ENCODE assay signal across 8 mouse cellular contexts in genomic region chr1:179959721-179960542, GRCm38 (mm10). TPM values are rescaled to one million over a fixed set of nuclear protein-coding genes. Genes with fewer than 3 reads are reported as not detected.
DNase-seq lines count a peak whose midpoint lies in the region; ATAC-seq and TF ChIP-seq lines count a peak whose summit lies in the region.

Gene Cdc42bpa, plus strand, starts transcription at chr1:179960472.

- no peaks in the 10 kb centered on the region for H3K9me3 ChIP-seq in ES-Bruce4 (replicated peaks; ENCODE audit: control insufficient read depth, insufficient read depth, low read length, poor library complexity, severe bottlenecking)
- H3K9me3 ChIP-seq in forebrain, embryonic 13.5 days (replicated peaks), result no peaks in the 10 kb centered on the region
- no peaks in the 10 kb centered on the region for H3K9me3 ChIP-seq in heart, embryonic 16.5 days (replicated peaks; ENCODE audit: control insufficient read depth, low read length)
- H3K9me3 ChIP-seq in liver, embryonic 14.5 days (ENCODE audit: control insufficient read depth, low read length), result no peaks in the 10 kb centered on the region
- no peaks in the 10 kb centered on the region for H3K9me3 ChIP-seq in neural tube, embryonic 12.5 days
- no peaks in the 10 kb centered on the region for H3K9me3 ChIP-seq in stomach, postnatal 0 days (ENCODE audit: control insufficient read depth, low read length)

- no peaks in the 10 kb centered on the region for H3K4me1 ChIP-seq in ES-Bruce4 (ENCODE audit: control insufficient read depth, insufficient read depth, low read length)
- peaks cover 47% of the 10 kb centered on the region for H3K4me1 ChIP-seq in forebrain, embryonic 13.5 days
- H3K4me1 ChIP-seq in heart, embryonic 16.5 days (ENCODE audit: control insufficient read depth, insufficient read depth, low read length), result peaks cover 14% of the 10 kb centered on the region
- H3K4me1 ChIP-seq in liver, embryonic 14.5 days (replicated peaks; ENCODE audit: control insufficient read depth in 2 of 2, insufficient read depth in 2 of 2, low read length in 1 of 2), result peaks cover 13 to 20% of the 10 kb centered on the region in 2 experiments
- H3K4me1 ChIP-seq in neural tube, embryonic 12.5 days, result peaks cover 24% of the 10 kb centered on the region
- H3K4me1 ChIP-seq in stomach, postnatal 0 days (replicated peaks; ENCODE audit: control insufficient read depth, insufficient read depth), result no peaks in the 10 kb centered on the region

- peak within 1 kb of the TSS; percentile 89 for H3K4me2 ChIP-seq in forebrain, embryonic 13.5 days
- peak within 1 kb of the TSS; percentile 88 for H3K4me2 ChIP-seq in heart, embryonic 16.5 days (ENCODE audit: low read depth, low read length)
- peak within 1 kb of the TSS; percentile 78 for H3K4me2 ChIP-seq in liver, embryonic 14.5 days (ENCODE audit: low read depth)
- H3K4me2 ChIP-seq in neural tube, embryonic 12.5 days (replicated peaks), result peak within 1 kb of the TSS; percentile 87
- peak within 1 kb of the TSS; percentile 82 for H3K4me2 ChIP-seq in stomach, postnatal 0 days (replicated peaks; ENCODE audit: low read depth)

- TF ChIP-seq CTCF in ES-Bruce4 (IDR thresholded peaks at IDR 0.05; ENCODE audit: low read depth, low read length), result no peak
- TF ChIP-seq CTCF in liver, embryonic 14.5 days (IDR thresholded peaks at IDR 0.05; ENCODE audit: low read depth), result no peak
- peak; percentile 15; the same call in 1 of the 2 replicates for TF ChIP-seq CTCF in stomach, postnatal 0 days (IDR thresholded peaks at IDR 0.05; ENCODE audit: low read depth)

- peak; percentile 78 for ATAC-seq in cerebellum, adult (ENCODE audit: insufficient number of reproducible peaks, low FRiP score, low TSS enrichment)
- peak; percentile 92 for ATAC-seq in forebrain, embryonic 13.5 days
- peak; percentile 93 for ATAC-seq in heart, embryonic 16.5 days (replicated peaks; ENCODE audit: extremely low read depth, insufficient read depth, low FRiP score)
- peak; percentile 95 for ATAC-seq in liver, embryonic 14.5 days (ENCODE audit: insufficient read depth)
- ATAC-seq in neural tube, embryonic 12.5 days (ENCODE audit: low FRiP score, low read depth), result peak; percentile 94
- peak; percentile 96 for ATAC-seq in stomach, postnatal 0 days (ENCODE audit: low FRiP score, low TSS enrichment)

- no peaks in the 10 kb centered on the region for H3K36me3 ChIP-seq in ES-Bruce4 (ENCODE audit: control insufficient read depth, insufficient read depth, low read length, poor library complexity, severe bottlenecking)
- H3K36me3 ChIP-seq in forebrain, embryonic 13.5 days (ENCODE audit: poor library complexity, severe bottlenecking), result no peaks in the 10 kb centered on the region
- no peaks in the 10 kb centered on the region for H3K36me3 ChIP-seq in heart, embryonic 16.5 days (ENCODE audit: control insufficient read depth, insufficient read depth)
- no peaks in the 10 kb centered on the region for H3K36me3 ChIP-seq in liver, embryonic 14.5 days (replicated peaks; ENCODE audit: control insufficient read depth, insufficient read depth, low read depth)
- H3K36me3 ChIP-seq in neural tube, embryonic 12.5 days, result no peaks in the 10 kb centered on the region
- H3K36me3 ChIP-seq in stomach, postnatal 0 days (ENCODE audit: control insufficient read depth, insufficient read depth, low read length), result no peaks in the 10 kb centered on the region

- no peak for TF ChIP-seq POLR2A in ES-Bruce4 (IDR thresholded peaks at IDR 0.05; ENCODE audit: insufficient read depth, low read length)

- TF ChIP-seq EP300 in ES-Bruce4 (IDR thresholded peaks at IDR 0.05; ENCODE audit: insufficient read depth, low read depth, low read length), result no peak
- TF ChIP-seq EP300 in liver, embryonic 14.5 days (IDR thresholded peaks at IDR 0.05; ENCODE audit: low read depth), result no peak
- no peak for TF ChIP-seq EP300 in stomach, postnatal 0 days (optimal IDR thresholded peaks at IDR 0.05)

- under 1% methylated on average over 57 of the region's 128 CpGs for WGBS in forebrain, embryonic 13.5 days
- under 1% methylated on average over 77 of the region's 128 CpGs for WGBS in heart, embryonic 16.5 days
- WGBS in liver, embryonic 14.5 days (ENCODE audit: insufficient replicate concordance), result under 1% methylated on average over 99 of the region's 128 CpGs
- WGBS in neural tube, embryonic 12.5 days, result under 1% methylated on average over 94 of the region's 128 CpGs
- WGBS in stomach, postnatal 0 days, result under 1% methylated on average over 47 of the region's 128 CpGs

- no peaks in the 10 kb centered on the region for H3K27me3 ChIP-seq in ES-Bruce4 (ENCODE audit: control insufficient read depth, insufficient read depth, low read length, poor library complexity, severe bottlenecking)
- no peaks in the 10 kb centered on the region; the same call in 1 of the 2 replicates for H3K27me3 ChIP-seq in forebrain, embryonic 13.5 days
- H3K27me3 ChIP-seq in heart, embryonic 16.5 days (ENCODE audit: control insufficient read depth, insufficient read depth, low read length), result no peaks in the 10 kb centered on the region
- no peaks in the 10 kb centered on the region for H3K27me3 ChIP-seq in liver, embryonic 14.5 days (ENCODE audit: control insufficient read depth, insufficient read depth, low read length)
- no peaks in the 10 kb centered on the region for H3K27me3 ChIP-seq in neural tube, embryonic 12.5 days (replicated peaks)
- H3K27me3 ChIP-seq in stomach, postnatal 0 days (ENCODE audit: control insufficient read depth, insufficient read depth, low read length), result no peaks in the 10 kb centered on the region

- H3K9ac ChIP-seq in ES-Bruce4 (ENCODE audit: low read depth, poor library complexity, severe bottlenecking), result peak within 1 kb of the TSS; percentile 95
- H3K9ac ChIP-seq in forebrain, embryonic 13.5 days, result peak within 1 kb of the TSS; percentile 97
- peak within 1 kb of the TSS; percentile 95 for H3K9ac ChIP-seq in heart, embryonic 16.5 days (ENCODE audit: low read length)
- peak within 1 kb of the TSS; percentile 92 for H3K9ac ChIP-seq in liver, embryonic 14.5 days (replicated peaks)
- H3K9ac ChIP-seq in neural tube, embryonic 12.5 days, result peak within 1 kb of the TSS; percentile 94
- peak within 1 kb of the TSS; percentile 93 for H3K9ac ChIP-seq in stomach, postnatal 0 days (ENCODE audit: low read length)

- peak within 1 kb of the TSS; percentile 86 for H3K4me3 ChIP-seq in ES-Bruce4 (ENCODE audit: low read depth, low read length)
- H3K4me3 ChIP-seq in forebrain, embryonic 13.5 days, result peak within 1 kb of the TSS; percentile 72
- peak within 1 kb of the TSS; percentile 90 for H3K4me3 ChIP-seq in heart, embryonic 16.5 days (ENCODE audit: low read length)
- peak within 1 kb of the TSS; percentile 91 to 99 for H3K4me3 ChIP-seq in liver, embryonic 14.5 days (ENCODE audit: insufficient read depth in 1 of 2, low read depth in 2 of 2, low read length in 2 of 2)
- H3K4me3 ChIP-seq in neural tube, embryonic 12.5 days, result peak within 1 kb of the TSS; percentile 85
- peak within 1 kb of the TSS; percentile 82 for H3K4me3 ChIP-seq in stomach, postnatal 0 days (ENCODE audit: low read depth, low read length)

- DNase-seq in kidney, postnatal 25 days, result peak; percentile 82 to 92
- DNase-seq in liver, embryonic 14.5 days (ENCODE audit: low read depth in 3 of 3, low spot score in 3 of 3), result peak; percentile 57 to 63 (median 61)
- peak; percentile 87 for DNase-seq in stomach, postnatal 0 days (ENCODE audit: low spot score)

- no peak within 1 kb of the TSS for H3K27ac ChIP-seq in ES-Bruce4 (ENCODE audit: insufficient read depth, low read length)
- peak within 1 kb of the TSS; percentile 94 for H3K27ac ChIP-seq in forebrain, embryonic 13.5 days
- peak within 1 kb of the TSS; percentile 96 for H3K27ac ChIP-seq in heart, embryonic 16.5 days (ENCODE audit: low read length)
- peak within 1 kb of the TSS; percentile 81 for H3K27ac ChIP-seq in liver, embryonic 14.5 days
- H3K27ac ChIP-seq in neural tube, embryonic 12.5 days, result peak within 1 kb of the TSS; percentile 91
- peak within 1 kb of the TSS; percentile 97 for H3K27ac ChIP-seq in stomach, postnatal 0 days (replicated peaks)

RNA-seq across cellular contexts. Expression of gene Cdc42bpa, which starts in this region (rescaled TPM):
- 39.3 and 43.1 TPM in 2 replicates for polyA plus RNA-seq in ES-Bruce4 (2011; ENCODE audit: insufficient read depth, insufficient read length, low read depth, missing spikeins)
- 22.0 and 23.9 TPM in 2 replicates for polyA plus RNA-seq in forebrain, embryonic 13.5 days (2015; fragmentation: Nextera tagmentation; extraction: Ambion mirVana)
- polyA plus RNA-seq in heart, embryonic 16.5 days (2015; fragmentation: Nextera tagmentation; extraction: Ambion mirVana), result 11.6 and 11.7 TPM in 2 replicates
- polyA plus RNA-seq in liver, embryonic 14.5 days (2012; rRNA removed), result 7.5 and 9.1 TPM in 2 replicates
- polyA plus RNA-seq in liver, embryonic 14.5 days (2014; fragmentation: Nextera tagmentation; extraction: Ambion mirVana), result 8.1 and 8.2 TPM in 2 replicates
- polyA plus RNA-seq in neural tube, embryonic 12.5 days (2016; fragmentation: Nextera tagmentation; extraction: Ambion mirVana), result 17.8 and 19.1 TPM in 2 replicates
- polyA plus RNA-seq in stomach, postnatal 0 days (2015; fragmentation: Nextera tagmentation; extraction: Ambion mirVana), result 8.0 and 8.8 TPM in 2 replicates
